Mouse (Mus musculus): ENCODE data around the gene Sec24c.

- no peak for TF ChIP-seq CTCF (IDR thresholded peaks at IDR 0.05)
- no peak for TF ChIP-seq EP300 (IDR thresholded peaks at IDR 0.05)
Measured at GRCm38 (mm10) chr14:20668154-20668810, 5.8 kb upstream of the Sec24c start, which contains the start of gene Synpo2l.

Measured in lung, postnatal 0 days (tissue).